Mouse (Mus musculus) intestine, embryonic 14.5 days (tissue): ENCODE data around the gene D430041D05Rik. TPM values are rescaled to one million over a fixed set of nuclear protein-coding genes. Genes with fewer than 3 reads are reported as not detected.

Source experiments
- ATAC-seq: fragments of 200-750 bp; cut with Nextera tagmentation; replicated peaks from 2 replicates; pipeline ENCODE4 v1.8.0; 2017; ENCODE audit warnings: low read depth, moderate number of reproducible peaks, moderate TSS enrichment, moderate library complexity; ENCODE audit not compliant: low FRiP score, low TSS enrichment
- DNase-seq: peaks from one replicate; pipeline ENCODE4 v3.0.0-alpha.2; 2018; ENCODE audit warnings: low spot score
- H3K27ac ChIP-seq: fragments of 300-500 bp; sonication (generic); 2 replicates; pipeline ENCODE4 v1.5.1; 2014; ENCODE audit warnings: low read depth, mild to moderate bottlenecking, control low read depth
- H3K27me3 ChIP-seq: fragments of 300-500 bp; sonication (generic); replicated peaks from 2 replicates; pipeline ENCODE4 v1.6.1; 2014; ENCODE audit warnings: low read length, control low read depth; ENCODE audit not compliant: control insufficient read depth, insufficient read depth
- H3K36me3 ChIP-seq: fragments of 300-500 bp; sonication (generic); 2 replicates; pipeline ENCODE4 v1.6.1; 2014; ENCODE audit warnings: low read length, control low read depth; ENCODE audit not compliant: control insufficient read depth, insufficient read depth
- H3K4me1 ChIP-seq: fragments of 300-500 bp; sonication (generic); replicated peaks from 2 replicates; pipeline ENCODE4 v1.6.1; 2014; ENCODE audit warnings: low read length, control low read depth, mixed read lengths; ENCODE audit not compliant: control insufficient read depth, insufficient read depth
- H3K4me2 ChIP-seq: fragments of 300-500 bp; sonication (generic); 2 replicates; pipeline ENCODE4 v1.6.1; 2014; ENCODE audit warnings: low read length
- H3K4me3 ChIP-seq: fragments of 300-500 bp; sonication (generic); 2 replicates; pipeline ENCODE4 v1.5.1; 2014; ENCODE audit warnings: low read depth, low read length, control low read depth, mixed read lengths
- H3K9ac ChIP-seq: fragments of 300-500 bp; sonication (generic); 2 replicates; pipeline ENCODE4 v1.6.1; 2014; ENCODE audit warnings: mild to moderate bottlenecking, low read length
- H3K9me3 ChIP-seq: fragments of 300-500 bp; sonication (generic); 2 replicates; pipeline ENCODE4 v1.6.1; 2016; ENCODE audit warnings: low read length, control low read depth; ENCODE audit not compliant: control insufficient read depth
- WGBS: fragments of 180-500 bp; shearing (Covaris S2); extraction: QIAGEN DNeasy Blood & Tissue Kit; methylation state at CpG from one replicate; pipeline ENCODE4 v1.1.7; 2014; 5-methylcytosine and 5-hydroxymethylcytosine counted together
- polyA plus RNA-seq: library from polyadenylated mRNA; unstranded; fragments of >200 nt; fragmentation: Nextera tagmentation; extraction: Ambion mirVana; gene quantifications from 2 replicates; pipeline ENCODE4 v1.2.1, GENCODE M21; 2014

D430041D05Rik gene
- polyA plus RNA-seq, 1 experiment from 2014 or later, result 0.35 TPM

- Histone ChIP-seq H3K4me2 (no peak overlapping the region), H3K9ac (no peak overlapping the region), H3K36me3 (no peaks in the 10 kb centered on the region), H3K27me3 (no peaks in the 10 kb centered on the region), H3K4me3 (no peak overlapping the region), H3K9me3 (no peaks in the 10 kb centered on the region), H3K27ac (no peak overlapping the region), H3K4me1 (no peaks in the 10 kb centered on the region)
- no peak for ATAC-seq
- 67% methylated on average over 5 of the region's 5 CpGs for WGBS
- no peak for DNase-seq
Measured at GRCm38 (mm10) chr2:104183246-104183845, 227.5 kb downstream of the D430041D05Rik start.

- H3K9ac ChIP-seq, result no peak overlapping the region
- H3K27ac ChIP-seq, result no peak overlapping the region
- WGBS, result 81% methylated on average over 8 of the region's 8 CpGs
- H3K36me3 ChIP-seq, result no peaks in the 10 kb centered on the region
- DNase-seq (no peak), ATAC-seq (no peak)
- no peaks in the 10 kb centered on the region for H3K9me3 ChIP-seq
- H3K4me3 ChIP-seq, result no peak overlapping the region
- H3K4me1 ChIP-seq, result peaks cover 18% of the 10 kb centered on the region
- H3K4me2 ChIP-seq, result no peak overlapping the region
- no peaks in the 10 kb centered on the region for H3K27me3 ChIP-seq
Measured at GRCm38 (mm10) chr2:104179636-104180035, 231.2 kb downstream of the D430041D05Rik start.

DNA sequence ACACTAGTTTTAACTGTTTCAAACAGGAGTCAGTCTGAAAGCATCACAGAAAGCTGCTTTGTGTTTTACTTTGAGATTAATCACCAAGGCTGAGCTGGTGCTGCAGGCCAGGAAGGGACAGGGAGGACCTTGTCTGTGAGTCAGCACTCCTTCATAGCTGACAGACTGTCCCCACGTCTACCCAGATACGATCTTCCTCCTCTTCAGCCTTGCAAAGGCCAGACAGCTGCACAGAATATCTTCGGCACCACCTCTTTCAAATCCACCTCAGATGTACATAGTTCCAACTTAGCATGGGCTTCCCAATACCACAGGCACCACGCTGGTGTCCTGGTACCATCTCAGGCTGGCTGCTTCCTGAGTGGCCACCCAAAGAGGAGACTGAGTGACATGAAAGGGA lies 232.6 kb downstream of the D430041D05Rik start:
- no peak for ATAC-seq
- no peaks in the 10 kb centered on the region for H3K9me3 ChIP-seq
- H3K4me1 ChIP-seq, result peaks cover 18% of the 10 kb centered on the region
- DNase-seq, result no peak
- no peak overlapping the region for H3K27ac ChIP-seq
- H3K36me3 ChIP-seq, result no peaks in the 10 kb centered on the region
- no peak overlapping the region for H3K4me3 ChIP-seq
- WGBS, result 85% methylated on average over 4 of the region's 4 CpGs
- H3K9ac ChIP-seq, result no peak overlapping the region
- no peak overlapping the region for H3K4me2 ChIP-seq
- no peaks in the 10 kb centered on the region for H3K27me3 ChIP-seq

- ATAC-seq (peak; percentile 64; the same call in 1 of the 2 replicates), DNase-seq (peak; percentile 76)
- Histone ChIP-seq H3K9ac (no peak overlapping the region), H3K36me3 (no peaks in the 10 kb centered on the region), H3K27me3 (no peaks in the 10 kb centered on the region), H3K27ac (peak overlapping the region; percentile 83), H3K4me2 (0 out of 2 replicates have a peak overlapping the region, but pooled peaks have one; percentile 5), H3K9me3 (no peaks in the 10 kb centered on the region), H3K4me1 (peaks cover 18% of the 10 kb centered on the region), H3K4me3 (no peak overlapping the region)
- 30% methylated on average over 13 of the region's 13 CpGs for WGBS
Measured at GRCm38 (mm10) chr2:104176979-104177704, 233.7 kb downstream of the D430041D05Rik start.

GRCm38 (mm10) chr2:104176166-104176978 lies 234.4 kb downstream of the D430041D05Rik start:
- no peaks in the 10 kb centered on the region for H3K36me3 ChIP-seq
- no peak overlapping the region for H3K9ac ChIP-seq
- no peaks in the 10 kb centered on the region for H3K9me3 ChIP-seq
- peak overlapping the region; percentile 83 for H3K27ac ChIP-seq
- WGBS, result 59% methylated on average over 17 of the region's 17 CpGs
- no peaks in the 10 kb centered on the region for H3K27me3 ChIP-seq
- H3K4me3 ChIP-seq, result no peak overlapping the region
- H3K4me2 ChIP-seq, result 0 out of 2 replicates have a peak overlapping the region, but pooled peaks have one; percentile 5
- no peak for DNase-seq
- ATAC-seq, result no peak
- peaks cover 18% of the 10 kb centered on the region for H3K4me1 ChIP-seq

DNA sequence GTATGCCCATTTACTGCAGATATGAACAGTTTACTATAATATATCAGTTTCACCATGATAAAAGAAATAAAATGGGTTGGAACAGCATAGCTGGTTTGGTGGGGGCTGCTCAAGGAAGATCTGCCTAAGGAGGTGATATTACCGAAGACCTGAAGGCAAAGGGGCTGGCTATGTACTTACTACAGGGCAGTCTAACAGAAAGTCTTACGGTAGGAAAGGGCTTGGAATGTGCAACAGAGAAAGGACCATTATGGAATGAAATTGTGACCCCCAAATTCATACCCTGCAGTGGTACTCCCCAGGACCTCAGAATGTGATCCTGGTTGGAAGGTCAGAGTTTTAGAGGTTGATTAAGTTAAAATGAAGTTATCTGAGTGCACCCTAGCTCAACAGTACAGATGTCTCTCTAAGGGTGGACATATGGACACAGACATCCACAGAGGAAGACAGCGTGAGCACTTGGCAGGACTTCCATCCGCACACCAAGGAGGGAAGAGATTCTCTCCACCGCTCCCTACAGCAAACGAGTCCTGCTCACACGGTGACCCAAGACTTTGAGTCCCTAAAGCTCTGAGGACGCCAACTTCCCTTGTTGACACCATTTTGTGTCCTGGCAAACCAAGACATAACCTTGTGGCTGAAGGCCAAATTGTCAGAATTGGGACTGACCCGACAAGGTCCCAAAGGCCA lies 235.2 kb downstream of the D430041D05Rik start:
- Histone ChIP-seq H3K9ac (no peak overlapping the region), H3K4me2 (no peak overlapping the region), H3K4me1 (peaks cover 18% of the 10 kb centered on the region), H3K36me3 (no peaks in the 10 kb centered on the region), H3K27me3 (no peaks in the 10 kb centered on the region), H3K27ac (no peak overlapping the region), H3K4me3 (no peak overlapping the region), H3K9me3 (no peaks in the 10 kb centered on the region)
- DNase-seq (no peak), ATAC-seq (no peak)
- 91% methylated on average over 9 of the region's 9 CpGs for WGBS

- WGBS, result 86% methylated on average over 3 of the region's 3 CpGs
Measured at GRCm38 (mm10) chr2:104173431-104173830, 237.4 kb downstream of the D430041D05Rik start.

DNA sequence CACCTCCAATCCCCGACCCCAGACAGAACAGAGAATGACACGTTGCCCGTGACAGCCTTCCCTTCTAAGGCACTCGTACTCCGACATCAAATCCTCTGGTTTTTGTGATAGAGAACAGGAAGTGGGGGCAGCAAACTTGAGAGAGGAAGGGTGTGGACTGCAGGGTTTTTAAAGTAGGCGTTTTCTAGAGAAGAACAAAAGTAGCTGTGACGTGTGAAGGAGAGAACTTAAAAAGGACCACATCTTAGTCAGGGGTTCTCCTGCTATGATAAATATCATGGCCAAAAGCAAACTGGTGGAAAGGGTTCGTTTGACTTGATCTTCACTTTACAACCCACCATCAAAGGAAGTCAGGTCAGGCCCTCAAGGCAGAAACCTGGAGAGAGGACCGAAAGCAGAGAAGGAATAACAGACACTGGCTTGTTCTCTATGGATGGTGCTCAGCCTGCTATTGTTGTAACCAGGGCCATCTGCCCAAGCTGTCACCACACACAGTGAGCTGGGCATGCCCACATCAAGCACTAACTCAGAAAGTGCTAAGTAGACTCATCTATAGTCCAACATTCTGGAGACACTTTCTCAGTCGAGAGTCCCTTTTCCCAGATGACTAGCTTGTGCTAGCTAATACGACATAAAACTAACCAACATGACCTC lies 238.0 kb downstream of the D430041D05Rik start:
- Histone ChIP-seq H3K4me1 (peaks cover 16% of the 10 kb centered on the region), H3K27me3 (no peaks in the 10 kb centered on the region), H3K4me3 (no peak overlapping the region), H3K27ac (no peak overlapping the region), H3K9ac (no peak overlapping the region), H3K36me3 (no peaks in the 10 kb centered on the region), H3K4me2 (no peak overlapping the region), H3K9me3 (no peaks in the 10 kb centered on the region)
- ATAC-seq (no peak), DNase-seq (no peak)
- WGBS, result 60% methylated on average over 11 of the region's 11 CpGs

More at GRCm38 (mm10) chr2:104173431-104173830, 237.4 kb downstream of the D430041D05Rik start:
- ATAC-seq, result no peak
- DNase-seq, result no peak
- peaks cover 18% of the 10 kb centered on the region for H3K4me1 ChIP-seq
- no peak overlapping the region for H3K27ac ChIP-seq
- no peaks in the 10 kb centered on the region for H3K36me3 ChIP-seq
- no peaks in the 10 kb centered on the region for H3K27me3 ChIP-seq
- H3K9ac ChIP-seq, result no peak overlapping the region
- no peak overlapping the region for H3K4me3 ChIP-seq
- H3K9me3 ChIP-seq, result no peaks in the 10 kb centered on the region
- H3K4me2 ChIP-seq, result no peak overlapping the region
